Mouse (Mus musculus): ENCODE measurements around the gene Arhgap22. TPM values are rescaled to one million over a fixed set of nuclear protein-coding genes. Genes with fewer than 3 reads are reported as not detected.

Arhgap22 gene
- 6.1 and 6.7 TPM in 2 replicates for polyA plus RNA-seq (2015; fragmentation: Nextera tagmentation; extraction: Ambion mirVana)

DNA sequence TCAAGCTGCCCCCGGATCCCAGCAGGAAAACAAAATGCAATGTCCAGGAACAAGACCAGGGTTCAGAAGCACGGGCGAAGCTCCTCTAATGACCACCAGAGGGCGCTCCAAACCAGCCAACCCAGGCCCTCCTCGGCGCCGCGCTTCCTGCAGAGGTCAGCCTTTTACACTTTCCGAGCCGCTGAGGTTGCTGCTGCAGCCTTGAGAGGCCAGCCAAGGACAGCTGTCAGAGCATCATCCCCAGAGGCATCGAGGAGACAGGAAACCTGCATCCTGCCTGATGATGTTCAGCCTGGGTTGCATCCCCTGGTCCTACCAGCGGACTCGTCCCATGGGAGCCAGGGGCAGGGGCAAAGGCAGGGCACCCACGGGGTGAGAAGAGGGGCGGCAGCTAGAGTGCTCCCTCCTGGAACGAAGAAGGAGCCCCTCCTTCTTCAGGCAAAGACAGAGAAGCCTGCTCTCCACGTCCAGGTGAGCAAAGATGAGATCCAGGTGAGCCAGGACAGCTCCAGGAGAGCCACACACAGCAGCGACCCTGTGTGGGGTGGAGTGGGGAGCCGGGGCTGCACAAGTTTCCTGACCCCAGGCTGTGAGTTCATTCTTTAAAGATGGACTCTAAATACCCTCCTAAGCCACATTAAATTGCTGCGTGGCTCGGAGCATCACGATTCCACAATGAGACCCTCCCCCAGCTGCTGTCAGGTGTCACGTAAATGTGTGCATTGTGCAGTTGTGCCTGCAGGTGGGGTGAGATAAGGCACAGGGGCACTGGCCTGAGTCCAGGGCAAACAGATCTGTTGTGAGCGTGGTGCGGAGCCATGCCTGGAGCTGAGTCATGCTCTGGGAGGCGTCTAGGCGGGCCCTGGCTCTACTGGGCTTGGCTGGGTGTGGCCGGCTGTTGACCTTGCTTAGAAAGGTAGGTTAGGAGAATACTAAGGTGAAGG lies at the start of gene Arhgap22:
TSS of gene Arhgap22 (plus strand) at position 204 of the 944 bp plus-strand sequence.
- no peaks in the 10 kb centered on the region for H3K9me3 ChIP-seq (replicated peaks; ENCODE audit: control insufficient read depth, low read length)
- H3K27ac ChIP-seq (ENCODE audit: low read length), result peak within 1 kb of the TSS; percentile 49; the same call in 1 of the 2 replicates
- no peaks in the 10 kb centered on the region for H3K36me3 ChIP-seq (ENCODE audit: control insufficient read depth, insufficient read depth, low read length)
- H3K9ac ChIP-seq (ENCODE audit: low read length), result no peak within 1 kb of the TSS
- peak within 1 kb of the TSS; percentile 46 for H3K4me2 ChIP-seq (ENCODE audit: low read depth, low read length)
- ATAC-seq (ENCODE audit: insufficient read depth, low FRiP score), result peak; percentile 95
- 12% methylated on average over 28 of the region's 28 CpGs for WGBS
- H3K4me3 ChIP-seq (replicated peaks; ENCODE audit: low read length), result no peak within 1 kb of the TSS
- H3K27me3 ChIP-seq (ENCODE audit: control insufficient read depth, insufficient read depth, low read length), result no peaks in the 10 kb centered on the region
- peaks cover 10% of the 10 kb centered on the region for H3K4me1 ChIP-seq (ENCODE audit: control insufficient read depth, insufficient read depth, low read length)

DNA sequence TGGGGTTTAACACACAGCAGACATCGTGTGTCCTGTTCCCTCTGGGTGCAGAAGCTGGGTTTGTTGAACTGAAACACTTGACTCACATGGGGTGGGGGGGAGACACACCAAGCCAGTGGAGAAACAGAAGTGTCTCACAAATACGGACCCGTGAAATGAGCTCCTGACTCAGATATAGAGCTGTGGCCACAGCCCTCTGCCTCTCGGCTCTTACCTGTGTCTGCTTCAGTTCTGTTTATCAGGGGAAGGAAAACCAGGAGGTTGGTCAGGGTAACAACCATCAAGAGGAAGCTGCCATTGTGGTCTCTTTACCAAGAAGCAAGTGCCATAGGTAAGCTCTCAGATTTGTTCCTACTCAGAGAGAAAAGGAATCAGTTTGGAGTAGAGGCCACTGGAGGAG lies 45.1 kb upstream of the Arhgap22 start:
- no peaks in the 10 kb centered on the region for H3K27me3 ChIP-seq (ENCODE audit: control insufficient read depth, insufficient read depth, low read length)
- H3K4me3 ChIP-seq (replicated peaks; ENCODE audit: low read length), result no peak overlapping the region
- H3K36me3 ChIP-seq (ENCODE audit: control insufficient read depth, insufficient read depth, low read length), result no peaks in the 10 kb centered on the region
- no peak for ATAC-seq (ENCODE audit: insufficient read depth, low FRiP score)
- WGBS, result 81% methylated on average over 4 of the region's 4 CpGs
- no peak overlapping the region for H3K27ac ChIP-seq (ENCODE audit: low read length)
- H3K9me3 ChIP-seq (replicated peaks; ENCODE audit: control insufficient read depth, low read length), result no peaks in the 10 kb centered on the region
- H3K4me1 ChIP-seq (ENCODE audit: control insufficient read depth, insufficient read depth, low read length), result no peaks in the 10 kb centered on the region
- H3K4me2 ChIP-seq (ENCODE audit: low read depth, low read length), result no peak overlapping the region
- H3K9ac ChIP-seq (ENCODE audit: low read length), result no peak overlapping the region

DNA sequence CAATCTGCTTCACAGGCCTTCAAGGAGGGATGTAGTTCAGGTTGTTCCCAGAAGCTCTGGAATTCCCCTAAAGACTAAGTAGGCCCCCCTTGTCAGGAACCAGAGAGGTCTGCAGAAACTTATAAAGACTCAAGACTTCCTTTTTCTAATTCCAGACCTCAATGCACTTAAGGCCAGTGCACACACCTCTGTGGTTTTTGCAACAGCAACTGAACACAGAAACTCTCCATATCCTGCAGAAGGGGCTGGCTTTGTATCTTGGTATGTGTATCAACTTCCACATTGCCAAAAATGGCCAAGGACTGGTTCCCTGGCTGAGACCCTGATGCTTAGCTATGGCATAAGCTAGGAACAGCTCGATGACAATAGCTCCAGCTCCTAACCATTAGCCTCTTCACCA lies 41.9 kb upstream of the Arhgap22 start:
- 84% methylated on average over 1 of the region's 1 CpGs for WGBS
- Histone ChIP-seq H3K36me3 (ENCODE audit: control insufficient read depth, insufficient read depth, low read length) (no peaks in the 10 kb centered on the region), H3K9me3 (replicated peaks; ENCODE audit: control insufficient read depth, low read length) (no peaks in the 10 kb centered on the region), H3K4me3 (replicated peaks; ENCODE audit: low read length) (no peak overlapping the region), H3K27ac (ENCODE audit: low read length) (no peak overlapping the region), H3K9ac (ENCODE audit: low read length) (no peak overlapping the region), H3K27me3 (ENCODE audit: control insufficient read depth, insufficient read depth, low read length) (no peaks in the 10 kb centered on the region), H3K4me2 (ENCODE audit: low read depth, low read length) (no peak overlapping the region), H3K4me1 (ENCODE audit: control insufficient read depth, insufficient read depth, low read length) (no peaks in the 10 kb centered on the region)
- ATAC-seq (ENCODE audit: insufficient read depth, low FRiP score), result no peak

DNA sequence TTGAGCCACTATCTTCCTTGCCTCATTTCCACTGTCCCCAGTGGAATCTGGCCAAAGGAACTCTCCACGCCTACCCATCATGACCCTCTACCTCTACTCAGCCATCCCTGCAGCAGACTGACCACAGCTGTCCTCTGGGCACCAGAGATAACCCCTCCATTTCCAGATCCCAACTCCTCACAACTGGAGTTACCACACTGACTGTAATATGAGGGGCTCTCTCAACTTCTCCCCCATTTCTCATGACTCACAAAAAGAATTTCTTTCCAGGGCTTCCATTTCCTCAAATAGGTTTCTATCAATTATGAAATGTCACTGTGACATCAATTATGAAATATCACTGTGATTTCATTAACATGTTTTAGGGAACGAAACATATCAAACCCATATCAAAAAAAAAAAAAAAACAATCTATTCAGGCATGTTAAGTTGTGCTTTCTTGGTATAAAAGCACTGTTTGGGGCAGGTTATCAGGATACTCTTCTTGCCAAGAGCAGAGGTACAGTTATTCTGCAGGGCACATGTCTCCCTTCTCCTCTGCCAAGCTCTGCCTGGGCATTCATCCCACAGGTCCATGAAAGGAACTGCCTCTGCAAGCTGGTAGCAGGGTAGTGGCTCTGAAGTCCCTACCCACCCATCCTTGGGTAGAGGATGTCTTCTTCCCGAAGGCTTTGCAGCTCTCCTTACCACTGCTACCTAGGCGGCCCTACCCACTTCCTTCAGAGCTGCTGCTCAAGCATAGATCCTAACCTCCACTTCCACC lies 38.6 kb upstream of the Arhgap22 start:
- no peaks in the 10 kb centered on the region for H3K9me3 ChIP-seq (replicated peaks; ENCODE audit: control insufficient read depth, low read length)
- no peak for ATAC-seq (ENCODE audit: insufficient read depth, low FRiP score)
- H3K9ac ChIP-seq (ENCODE audit: low read length), result no peak overlapping the region
- H3K4me2 ChIP-seq (ENCODE audit: low read depth, low read length), result no peak overlapping the region
- H3K4me3 ChIP-seq (replicated peaks; ENCODE audit: low read length), result no peak overlapping the region
- no peak overlapping the region for H3K27ac ChIP-seq (ENCODE audit: low read length)
- no peaks in the 10 kb centered on the region for H3K4me1 ChIP-seq (ENCODE audit: control insufficient read depth, insufficient read depth, low read length)
- no peaks in the 10 kb centered on the region for H3K27me3 ChIP-seq (ENCODE audit: control insufficient read depth, insufficient read depth, low read length)
- no peaks in the 10 kb centered on the region for H3K36me3 ChIP-seq (ENCODE audit: control insufficient read depth, insufficient read depth, low read length)
- 78% methylated on average over 4 of the region's 4 CpGs for WGBS

DNA sequence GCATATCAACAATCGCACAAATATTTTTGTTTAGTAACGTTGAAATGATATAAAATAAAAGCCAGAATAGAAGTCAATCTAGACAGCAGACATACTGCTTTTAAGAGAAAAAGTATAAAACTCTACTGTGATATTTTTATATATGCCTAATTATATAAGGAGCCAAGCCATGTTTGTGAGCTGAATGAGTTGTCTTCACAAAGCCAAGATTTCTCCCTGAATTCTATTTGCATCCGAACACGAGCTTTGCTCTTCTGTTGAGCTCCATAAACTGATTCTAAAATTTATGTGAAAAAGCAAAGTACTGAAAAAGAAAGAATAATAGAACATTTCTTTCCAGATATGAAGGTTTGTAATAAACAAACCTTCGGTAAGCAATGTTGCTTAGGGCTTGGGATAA lies 33.7 kb upstream of the Arhgap22 start:
- no peak for ATAC-seq (ENCODE audit: insufficient read depth, low FRiP score)
- 83% methylated on average over 5 of the region's 5 CpGs for WGBS
- Histone ChIP-seq H3K27me3 (ENCODE audit: control insufficient read depth, insufficient read depth, low read length) (no peaks in the 10 kb centered on the region), H3K4me1 (ENCODE audit: control insufficient read depth, insufficient read depth, low read length) (no peaks in the 10 kb centered on the region), H3K9me3 (replicated peaks; ENCODE audit: control insufficient read depth, low read length) (no peaks in the 10 kb centered on the region), H3K9ac (ENCODE audit: low read length) (no peak overlapping the region), H3K4me3 (replicated peaks; ENCODE audit: low read length) (no peak overlapping the region), H3K36me3 (ENCODE audit: control insufficient read depth, insufficient read depth, low read length) (no peaks in the 10 kb centered on the region), H3K27ac (ENCODE audit: low read length) (no peak overlapping the region), H3K4me2 (ENCODE audit: low read depth, low read length) (no peak overlapping the region)

DNA sequence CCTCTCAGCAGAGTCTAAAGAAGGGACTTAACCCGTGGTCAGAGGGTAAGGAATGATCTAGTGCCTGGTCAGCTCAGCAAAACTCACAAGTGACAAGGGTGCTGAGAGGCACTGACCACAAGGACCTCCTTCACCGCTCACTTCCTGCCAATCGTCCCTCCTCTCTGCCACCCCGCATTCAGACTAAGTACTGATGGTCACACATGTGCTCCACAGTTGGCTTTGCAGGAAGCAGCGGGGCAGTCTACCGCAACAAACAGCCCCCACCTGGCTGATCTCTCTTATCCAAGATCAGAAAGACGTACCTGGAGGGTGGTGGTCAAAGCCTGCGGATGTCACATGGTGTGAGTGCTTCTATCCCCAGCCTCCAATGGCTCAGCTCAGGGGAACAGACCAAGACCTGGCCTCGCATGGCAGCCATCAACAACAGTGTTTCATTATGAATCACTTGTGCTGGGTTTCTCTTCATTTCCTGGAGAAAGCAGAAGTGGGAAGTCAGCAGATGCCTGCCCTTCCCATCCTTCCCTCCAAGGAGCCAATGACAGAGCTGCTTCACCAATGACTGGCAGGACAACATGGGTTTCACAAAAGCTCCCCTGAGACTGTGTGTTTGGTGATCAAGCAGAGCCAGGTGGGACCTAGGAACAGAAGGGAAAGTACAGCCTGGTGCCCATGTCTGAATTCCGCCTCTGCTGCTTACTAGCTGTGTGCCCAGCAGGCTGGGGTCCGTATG lies 28.6 kb upstream of the Arhgap22 start, which contains the start of gene Wdfy4:
TSS of gene Wdfy4 (minus strand) at position 441 of the 733 bp plus-strand sequence.
- WGBS, result 82% methylated on average over 11 of the region's 11 CpGs
- no peak for ATAC-seq (ENCODE audit: insufficient read depth, low FRiP score)

DNA sequence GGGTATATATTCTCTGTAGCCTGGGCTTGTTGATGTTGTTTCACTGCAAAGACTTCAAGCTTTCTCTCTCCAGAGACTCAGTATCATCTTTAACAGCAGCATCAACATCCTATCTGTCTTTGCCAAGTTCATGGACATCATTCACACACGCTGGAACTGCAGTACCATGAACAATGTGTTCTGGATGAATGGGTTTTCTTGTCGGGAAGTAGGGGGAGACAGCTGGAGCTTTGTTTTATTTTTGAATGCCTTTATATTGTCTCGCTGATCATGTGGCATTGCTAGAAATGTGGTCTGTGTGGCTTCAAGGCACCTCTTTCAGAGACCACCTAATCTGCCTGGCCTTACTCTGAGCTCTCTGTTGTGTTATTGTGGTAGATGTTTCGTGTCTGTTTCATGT lies 26.6 kb upstream of the Arhgap22 start:
- WGBS, result 43% methylated on average over 4 of the region's 4 CpGs
- no peak overlapping the region for H3K27ac ChIP-seq (ENCODE audit: low read length)
- H3K4me3 ChIP-seq (replicated peaks; ENCODE audit: low read length), result no peak overlapping the region
- no peaks in the 10 kb centered on the region for H3K9me3 ChIP-seq (replicated peaks; ENCODE audit: control insufficient read depth, low read length)
- no peak for ATAC-seq (ENCODE audit: insufficient read depth, low FRiP score)
- H3K36me3 ChIP-seq (ENCODE audit: control insufficient read depth, insufficient read depth, low read length), result no peaks in the 10 kb centered on the region
- no peak overlapping the region for H3K9ac ChIP-seq (ENCODE audit: low read length)
- H3K27me3 ChIP-seq (ENCODE audit: control insufficient read depth, insufficient read depth, low read length), result no peaks in the 10 kb centered on the region
- H3K4me1 ChIP-seq (ENCODE audit: control insufficient read depth, insufficient read depth, low read length), result no peaks in the 10 kb centered on the region
- no peak overlapping the region for H3K4me2 ChIP-seq (ENCODE audit: low read depth, low read length)

More for the DNA sequence above, 28.6 kb upstream of the Arhgap22 start, which contains the start of gene Wdfy4:
- Histone ChIP-seq H3K9me3 (replicated peaks; ENCODE audit: control insufficient read depth, low read length) (no peaks in the 10 kb centered on the region), H3K27ac (ENCODE audit: low read length) (no peak within 1 kb of the TSS), H3K9ac (ENCODE audit: low read length) (no peak within 1 kb of the TSS), H3K4me1 (ENCODE audit: control insufficient read depth, insufficient read depth, low read length) (no peaks in the 10 kb centered on the region), H3K36me3 (ENCODE audit: control insufficient read depth, insufficient read depth, low read length) (no peaks in the 10 kb centered on the region), H3K4me3 (replicated peaks; ENCODE audit: low read length) (no peak within 1 kb of the TSS), H3K27me3 (ENCODE audit: control insufficient read depth, insufficient read depth, low read length) (no peaks in the 10 kb centered on the region), H3K4me2 (ENCODE audit: low read depth, low read length) (no peak within 1 kb of the TSS)

DNA sequence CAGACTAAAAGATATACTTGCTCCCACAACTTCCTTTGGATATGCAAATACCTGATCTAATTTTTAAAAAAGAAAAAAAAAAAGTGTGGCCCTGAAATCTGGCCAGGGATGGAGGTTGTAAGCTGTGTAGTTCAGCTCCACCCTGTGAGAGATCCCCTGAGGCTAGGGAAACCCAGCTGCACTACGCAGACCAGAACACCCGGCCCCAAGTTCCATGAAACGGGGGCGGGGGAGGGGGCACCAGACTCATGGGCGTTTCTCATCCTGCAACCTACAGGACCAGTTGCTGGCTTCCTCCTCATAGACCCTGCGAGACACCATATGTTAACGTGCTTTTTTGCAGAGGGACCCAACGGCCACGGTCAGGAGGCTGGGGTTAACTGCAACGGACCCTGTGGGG lies 24.6 kb upstream of the Arhgap22 start:
- no peak overlapping the region for H3K27ac ChIP-seq (ENCODE audit: low read length)
- no peak overlapping the region for H3K4me2 ChIP-seq (ENCODE audit: low read depth, low read length)
- no peaks in the 10 kb centered on the region for H3K9me3 ChIP-seq (replicated peaks; ENCODE audit: control insufficient read depth, low read length)
- no peaks in the 10 kb centered on the region for H3K4me1 ChIP-seq (ENCODE audit: control insufficient read depth, insufficient read depth, low read length)
- ATAC-seq (ENCODE audit: insufficient read depth, low FRiP score), result no peak
- WGBS, result 66% methylated on average over 10 of the region's 10 CpGs
- H3K9ac ChIP-seq (ENCODE audit: low read length), result no peak overlapping the region
- H3K36me3 ChIP-seq (ENCODE audit: control insufficient read depth, insufficient read depth, low read length), result no peaks in the 10 kb centered on the region
- no peak overlapping the region for H3K4me3 ChIP-seq (replicated peaks; ENCODE audit: low read length)
- H3K27me3 ChIP-seq (ENCODE audit: control insufficient read depth, insufficient read depth, low read length), result no peaks in the 10 kb centered on the region
